Mouse (Mus musculus) kidney, adult 2 months (tissue): ENCODE measurements at regions not wholly inside any gene's neighbourhood (a gene's known extent, or its start where the extent isn't known, plus 50 kb on each side); places are given as distances from the start of the nearest gene placed in this dataset.

Source experiments
- DNase-seq: peaks from one replicate; pipeline ENCODE4 v3.0.0; 2021
- H3K27ac ChIP-seq: fragments of 200-500 bp; 2 replicates; pipeline ENCODE4 v1.5.1; 2012; ENCODE audit warnings: low read depth, low read length, control low read depth, inconsistent platforms; ENCODE audit not compliant: insufficient read depth
- H3K27me3 ChIP-seq: fragments of 200-500 bp; replicated peaks from 2 replicates; pipeline ENCODE4 v1.6.1; 2012; ENCODE audit warnings: mild to moderate bottlenecking, moderate library complexity, low read length, inconsistent platforms; ENCODE audit not compliant: control insufficient read depth, insufficient read depth
- H3K36me3 ChIP-seq: fragments of 200-500 bp; 2 replicates; pipeline ENCODE4 v1.6.1; 2012; ENCODE audit warnings: mild to moderate bottlenecking, moderate library complexity, low read length, inconsistent platforms; ENCODE audit not compliant: control insufficient read depth, insufficient read depth
- H3K4me1 ChIP-seq: fragments of 200-500 bp; 2 replicates; pipeline ENCODE4 v1.6.1; 2011; ENCODE audit warnings: low read length; ENCODE audit not compliant: control insufficient read depth, insufficient read depth
- H3K4me3 ChIP-seq: fragments of 200-500 bp; 2 replicates; pipeline ENCODE4 v1.5.1; 2011; ENCODE audit warnings: mild to moderate bottlenecking, low read depth, low read length, control low read depth; ENCODE audit not compliant: insufficient read depth
- CTCF ChIP-seq: fragments of 200-500 bp; conservative IDR thresholded peaks from 2 replicates; pipeline ENCODE4 v1.5.1; 2011; ENCODE audit warnings: low read depth, mild to moderate bottlenecking, control low read depth, low read length, moderate library complexity, mixed read lengths; ENCODE audit not compliant: insufficient read depth, insufficient read length
- POLR2A ChIP-seq: fragments of 200-500 bp; IDR thresholded peaks from one replicate; pipeline ENCODE4 v1.6.1; 2011; ENCODE audit warnings: low read depth, low read length, control low read depth
- WGBS: fragments of 180-500 bp; shearing (Covaris S2); methylation state at CpG from one replicate; pipeline ENCODE4 v1.1.7; 2018; 5-methylcytosine and 5-hydroxymethylcytosine counted together

DNA sequence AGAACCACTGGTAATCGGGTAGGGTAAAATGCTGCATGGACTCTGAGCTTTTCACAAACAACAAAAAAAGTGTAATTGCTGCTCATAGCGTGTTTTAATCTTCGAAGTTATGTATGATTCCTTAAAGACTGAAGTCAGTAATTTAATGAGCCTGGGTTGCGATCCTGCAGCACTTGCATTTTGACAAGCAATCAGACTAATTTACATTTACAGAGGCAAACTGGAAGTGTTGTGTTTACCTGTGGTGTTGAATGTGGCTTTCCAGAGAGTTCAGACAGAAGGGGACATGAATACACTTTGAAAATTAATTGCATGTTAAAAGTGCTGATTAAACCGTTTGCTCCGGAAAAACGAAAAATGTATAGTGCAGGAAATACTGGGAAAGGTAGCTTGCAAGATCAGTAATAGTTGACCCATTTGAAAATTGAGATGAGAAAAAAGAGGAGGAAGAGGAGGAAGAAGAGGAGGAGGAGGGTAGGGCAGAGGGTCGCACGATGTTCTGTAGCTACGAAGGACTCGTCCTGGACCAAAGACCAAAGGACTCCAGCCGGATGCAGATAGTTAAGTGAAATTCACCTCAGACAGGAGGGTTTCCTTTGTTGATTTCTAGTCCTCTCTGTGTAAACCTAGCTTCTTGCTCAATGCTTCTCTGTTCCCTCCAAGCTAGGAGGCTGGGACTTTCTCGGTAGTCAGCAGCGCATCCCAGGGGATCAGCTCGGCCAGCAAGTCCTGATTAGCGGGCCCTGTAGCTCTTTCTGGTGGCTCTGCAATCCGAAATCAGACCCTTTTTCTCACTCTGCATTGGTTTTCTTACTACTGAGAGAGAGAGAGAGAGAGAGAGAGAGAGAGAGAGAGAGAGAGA, 1589.0 kb downstream of the 4930444P10Rik start:
- Histone ChIP-seq H3K4me3 (no peak overlapping the region), H3K27me3 (peaks cover 10% of the 10 kb centered on the region), H3K4me1 (no peaks in the 10 kb centered on the region), H3K27ac (no peak overlapping the region), H3K36me3 (no peaks in the 10 kb centered on the region)
- no peak for TF ChIP-seq POLR2A
- no peak for TF ChIP-seq CTCF
- no peak for DNase-seq
- 13% methylated on average over 17 of the region's 17 CpGs for WGBS

DNA sequence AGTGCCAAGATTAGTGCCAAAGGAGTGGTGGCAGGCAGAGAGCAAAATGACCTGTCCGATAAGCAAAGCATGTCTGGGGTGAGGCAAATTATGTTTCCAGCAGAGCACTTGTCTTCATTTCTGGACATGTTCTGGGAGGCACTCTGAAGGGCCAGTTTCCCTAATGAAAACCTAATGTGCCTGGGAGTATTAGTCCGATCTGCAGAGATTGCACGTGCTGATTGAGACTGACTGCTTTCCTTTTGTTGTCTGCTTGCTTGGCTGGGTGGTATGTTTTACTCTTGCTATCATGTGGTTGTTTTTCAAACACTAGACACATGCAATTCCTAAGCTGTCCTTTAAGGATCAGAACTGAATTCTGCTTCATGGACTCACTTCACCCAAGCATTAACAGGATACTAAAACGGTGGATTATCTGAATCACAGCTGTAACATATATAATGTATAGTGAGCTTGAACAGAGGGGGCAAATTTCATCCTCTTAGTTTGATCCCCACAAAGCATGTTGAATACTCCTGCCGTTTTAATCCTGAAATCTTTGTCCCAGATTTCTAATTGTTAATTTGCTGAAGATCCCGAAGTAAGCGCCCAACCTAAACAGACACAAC, 1589.8 kb downstream of the 4930444P10Rik start:
- Histone ChIP-seq H3K36me3 (no peaks in the 10 kb centered on the region), H3K4me3 (no peak overlapping the region), H3K27ac (no peak overlapping the region), H3K4me1 (no peaks in the 10 kb centered on the region), H3K27me3 (peaks cover 10% of the 10 kb centered on the region)
- no peak for DNase-seq
- TF ChIP-seq CTCF (no peak), POLR2A (no peak)
- WGBS: 34% methylated on average over 7 of the region's 7 CpGs

DNA sequence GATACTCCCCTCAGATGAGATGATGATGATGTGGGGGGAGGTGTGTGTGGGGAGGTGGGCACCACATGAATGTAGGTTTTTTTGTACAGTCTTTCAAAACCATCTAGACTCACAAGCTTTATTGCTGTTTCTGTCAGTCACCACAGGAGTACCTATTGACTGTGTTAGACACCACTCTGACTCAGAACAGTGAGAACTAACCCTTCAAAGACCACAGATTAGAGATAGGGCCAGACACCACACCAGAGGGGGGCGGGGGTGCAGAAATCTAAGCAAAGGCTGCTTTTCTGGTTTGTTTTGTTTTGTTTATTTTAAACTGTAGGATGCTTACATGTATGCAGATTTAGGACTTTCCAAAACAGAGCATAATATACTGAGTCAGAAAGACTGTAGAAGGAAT, 1594.0 kb downstream of the 4930444P10Rik start:
- DNase-seq: no peak
- H3K27me3 ChIP-seq: 0 out of 2 replicates have a peak, but pooled peaks cover 1% of the 10 kb centered on the region
- H3K27ac ChIP-seq: no peak overlapping the region
- H3K36me3 ChIP-seq: no peaks in the 10 kb centered on the region
- H3K4me1 ChIP-seq: no peaks in the 10 kb centered on the region
- WGBS: 83% methylated on average over 1 of the region's 1 CpGs
- TF ChIP-seq POLR2A (no peak), CTCF (no peak)
- no peak overlapping the region for H3K4me3 ChIP-seq

DNA sequence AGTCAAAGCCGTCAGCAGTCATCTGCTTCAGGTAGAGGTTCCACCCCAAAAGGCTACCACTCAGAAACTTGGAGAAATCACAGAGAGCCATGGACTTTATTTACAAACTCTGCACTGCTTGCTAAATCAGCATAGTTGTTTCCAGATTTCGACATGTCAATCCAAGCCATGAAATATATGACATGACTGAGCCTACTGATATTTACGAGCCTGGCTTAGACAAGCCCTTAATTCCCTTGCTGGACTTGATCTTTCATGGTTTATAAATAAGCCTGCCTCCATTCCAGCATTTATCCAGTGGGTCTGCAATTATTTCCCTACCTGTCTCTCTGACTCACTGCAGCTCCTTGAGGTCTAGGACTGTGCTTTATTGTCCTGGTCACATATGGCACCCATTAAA, 1603.1 kb downstream of the 4930444P10Rik start:
- WGBS: 84% methylated on average over 3 of the region's 3 CpGs
- H3K27me3 ChIP-seq: no peaks in the 10 kb centered on the region; the same call in 1 of the 2 replicates
- H3K36me3 ChIP-seq: no peaks in the 10 kb centered on the region
- TF ChIP-seq CTCF: no peak
- no peak overlapping the region for H3K27ac ChIP-seq
- H3K4me3 ChIP-seq: no peak overlapping the region
- no peaks in the 10 kb centered on the region for H3K4me1 ChIP-seq
- DNase-seq: no peak

DNA sequence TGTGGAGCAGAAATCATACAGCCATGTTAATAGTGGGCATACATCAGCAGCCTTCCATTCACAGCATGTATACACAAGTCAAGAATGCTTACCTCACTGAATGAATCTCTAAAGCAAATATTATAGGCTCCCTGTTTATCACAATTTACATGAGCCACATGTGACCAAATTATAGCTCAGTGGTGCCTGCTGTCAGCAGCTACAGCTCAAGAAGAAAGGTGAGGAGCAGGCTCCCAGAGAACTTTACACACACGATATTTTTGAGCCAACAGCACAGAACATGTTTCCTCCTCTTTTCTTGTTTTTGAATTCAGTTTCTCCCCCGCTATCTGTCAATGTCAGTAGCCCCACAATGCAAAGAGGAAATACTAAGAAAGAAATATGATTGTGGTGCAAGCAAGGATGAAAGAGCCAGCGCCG, 1605.4 kb downstream of the 4930444P10Rik start:
- H3K27ac ChIP-seq: no peak overlapping the region
- no peaks in the 10 kb centered on the region for H3K4me1 ChIP-seq
- no peaks in the 10 kb centered on the region; the same call in 1 of the 2 replicates for H3K27me3 ChIP-seq
- no peak for DNase-seq
- H3K36me3 ChIP-seq: no peaks in the 10 kb centered on the region
- no peak for TF ChIP-seq CTCF
- no peak for TF ChIP-seq POLR2A
- WGBS: 5% methylated on average over 4 of the region's 4 CpGs
- no peak overlapping the region for H3K4me3 ChIP-seq

DNA sequence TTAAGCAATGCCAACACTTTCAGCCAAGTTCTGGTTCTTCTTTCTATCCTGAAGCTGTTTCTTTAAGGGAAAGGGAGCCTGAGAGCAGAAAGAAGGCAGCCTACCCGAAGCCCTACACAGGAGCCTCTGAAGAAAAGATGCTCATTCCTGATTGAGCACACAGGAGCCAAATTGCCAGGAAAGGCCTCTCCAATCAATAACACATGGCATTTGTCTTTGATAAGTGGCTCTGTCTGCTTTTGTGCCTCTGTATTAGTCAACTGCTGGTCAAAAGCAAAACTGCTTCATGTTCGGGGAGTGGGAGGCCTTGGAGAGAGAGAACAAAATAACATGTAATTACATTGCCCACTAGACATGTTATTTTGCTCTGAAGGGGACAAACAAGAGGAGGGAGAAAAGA, 1607.4 kb downstream of the 4930444P10Rik start:
- no peak overlapping the region for H3K4me3 ChIP-seq
- no peaks in the 10 kb centered on the region for H3K36me3 ChIP-seq
- H3K27ac ChIP-seq: no peak overlapping the region
- 60% methylated on average over 2 of the region's 2 CpGs for WGBS
- DNase-seq: no peak
- TF ChIP-seq POLR2A (no peak), CTCF (no peak)
- H3K4me1 ChIP-seq: no peaks in the 10 kb centered on the region
- no peaks in the 10 kb centered on the region; the same call in 1 of the 2 replicates for H3K27me3 ChIP-seq
